Mouse (Mus musculus) adrenal gland, adult 2 months (tissue): ENCODE measurements at regions not wholly inside any gene's neighbourhood (a gene's known extent, or its start where the extent isn't known, plus 50 kb on each side); places are given as distances from the start of the nearest gene placed in this dataset.

Source experiments
- DNase-seq: peaks from one replicate; pipeline ENCODE4 v3.0.0; 2021

GRCm38 (mm10) chr16:5538836-5539510, 283.2 kb upstream of the Eef2kmt start:
- DNase-seq = no peak

- DNase-seq = peak; percentile 11
Measured at GRCm38 (mm10) chr16:5537286-5538204, 281.8 kb upstream of the Eef2kmt start.

- no peak for DNase-seq
Measured at GRCm38 (mm10) chr16:5536515-5536972, 280.8 kb upstream of the Eef2kmt start.

GRCm38 (mm10) chr16:5535414-5535813, 279.6 kb upstream of the Eef2kmt start:
- no peak for DNase-seq

GRCm38 (mm10) chr16:5534862-5535261, 279.1 kb upstream of the Eef2kmt start:
- DNase-seq = no peak

GRCm38 (mm10) chr16:5534385-5534784, 278.6 kb upstream of the Eef2kmt start:
- DNase-seq = no peak

DNA sequence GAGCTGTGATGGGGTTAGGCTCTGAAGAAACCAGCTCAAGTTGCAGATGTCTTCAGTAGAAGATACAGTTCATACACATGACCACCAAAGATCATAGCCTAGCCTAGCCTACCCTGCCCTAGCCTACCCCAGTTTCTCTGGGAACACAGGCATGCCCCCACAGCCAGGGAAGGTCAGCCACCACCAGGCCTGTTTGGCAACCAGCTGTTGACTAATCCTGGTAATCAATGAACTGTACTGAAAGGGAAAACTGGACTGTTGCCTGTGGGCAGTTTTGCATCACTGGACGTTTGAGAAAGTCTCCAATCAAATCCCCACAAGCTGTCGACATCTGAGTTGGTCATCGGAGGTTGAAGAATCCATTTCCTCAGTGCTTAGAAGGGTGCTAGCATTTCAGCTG, 276.5 kb upstream of the Eef2kmt start:
- DNase-seq = peak; percentile 11

- peak; percentile 7 for DNase-seq
Measured at GRCm38 (mm10) chr16:5529823-5530222, 274.0 kb upstream of the Eef2kmt start.

DNA sequence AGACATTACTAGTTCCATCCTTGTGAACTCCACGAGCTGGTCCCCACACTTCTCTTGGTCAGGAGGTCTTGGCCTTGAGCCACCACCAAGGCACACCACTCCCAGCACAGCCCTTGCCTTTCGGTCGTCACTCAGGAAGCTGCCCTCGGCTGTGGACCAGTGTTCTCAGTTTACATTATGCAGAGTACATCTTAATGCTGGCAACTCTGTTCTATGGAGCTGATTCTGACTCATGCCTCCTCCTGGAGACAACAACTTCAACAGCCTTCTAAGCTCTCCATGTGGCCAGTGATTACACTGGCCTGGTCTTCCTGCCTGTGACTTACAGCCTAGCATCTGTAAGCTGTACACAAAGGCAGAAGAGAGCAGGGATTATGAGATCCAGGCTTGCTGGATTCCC, 272.2 kb upstream of the Eef2kmt start:
- no peak for DNase-seq

- DNase-seq = no peak
Measured at GRCm38 (mm10) chr16:5524375-5524774, 268.6 kb upstream of the Eef2kmt start.

GRCm38 (mm10) chr16:5523402-5524021, 267.7 kb upstream of the Eef2kmt start:
- DNase-seq = no peak

DNA sequence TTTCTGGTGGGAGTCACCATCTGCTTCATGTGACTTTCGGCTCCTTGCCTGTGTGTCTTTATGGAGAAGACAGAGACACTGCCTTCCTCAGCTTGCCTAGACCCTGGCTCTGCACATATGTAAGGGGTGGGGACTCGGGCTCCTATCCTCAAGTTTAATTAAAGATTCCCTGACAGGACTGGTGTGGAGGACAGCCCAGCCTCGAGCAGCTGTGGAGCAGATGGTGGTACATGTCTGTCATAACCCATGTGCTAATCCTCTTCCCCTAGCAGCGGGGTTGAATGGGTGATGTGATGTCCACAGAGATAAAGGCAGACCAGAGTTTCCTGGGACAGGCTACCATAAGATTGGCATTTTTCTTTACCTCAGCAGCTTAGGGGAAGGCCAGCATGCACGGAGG, 262.0 kb upstream of the Eef2kmt start:
- DNase-seq = no peak

DNA sequence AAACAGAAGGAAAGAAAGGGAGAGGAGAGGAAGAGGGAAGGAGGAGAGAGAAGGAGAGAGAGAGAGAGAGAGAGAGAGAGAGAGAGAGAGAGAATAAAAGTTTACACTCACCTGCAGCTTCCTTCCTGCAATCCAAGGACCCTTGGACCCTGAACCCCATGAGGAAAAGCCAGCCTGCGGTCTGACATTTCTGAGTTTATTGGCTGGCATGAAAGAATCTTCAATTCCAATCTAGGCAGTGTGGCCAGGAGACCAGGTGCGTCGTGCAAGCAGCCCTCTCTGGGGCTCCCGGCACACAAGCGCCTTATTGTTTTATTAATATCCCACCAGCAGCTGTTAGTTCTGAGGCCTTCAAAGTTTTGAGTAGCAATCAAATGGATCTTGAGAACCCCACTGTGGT, 260.1 kb upstream of the Eef2kmt start:
- DNase-seq = no peak

DNA sequence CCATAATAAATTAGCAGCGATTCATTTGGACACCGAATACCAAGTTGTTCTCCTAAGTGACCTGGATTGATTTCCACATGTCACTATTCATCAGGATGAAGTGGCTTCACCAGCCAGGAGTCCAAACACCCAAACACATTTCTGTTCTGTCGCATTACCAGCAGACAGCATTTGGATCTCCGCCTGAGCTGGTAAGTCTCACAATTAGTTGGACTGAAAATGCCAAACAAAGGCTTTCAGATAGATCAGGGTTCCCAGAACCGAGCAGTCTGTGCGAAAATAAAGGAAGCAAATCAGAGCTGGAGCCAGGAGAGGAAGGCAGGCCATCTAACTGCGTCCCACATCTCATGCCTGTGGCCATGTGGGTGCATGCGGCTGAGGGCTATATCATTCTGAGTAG, 251.5 kb upstream of the Eef2kmt start:
- DNase-seq = no peak

GRCm38 (mm10) chr16:5501961-5502360, 246.2 kb upstream of the Eef2kmt start:
- DNase-seq = no peak

- DNase-seq = no peak
Measured at GRCm38 (mm10) chr16:5496051-5496685, 240.4 kb upstream of the Eef2kmt start.

- DNase-seq = no peak
Measured at GRCm38 (mm10) chr16:5493352-5493751, 237.6 kb upstream of the Eef2kmt start.

DNA sequence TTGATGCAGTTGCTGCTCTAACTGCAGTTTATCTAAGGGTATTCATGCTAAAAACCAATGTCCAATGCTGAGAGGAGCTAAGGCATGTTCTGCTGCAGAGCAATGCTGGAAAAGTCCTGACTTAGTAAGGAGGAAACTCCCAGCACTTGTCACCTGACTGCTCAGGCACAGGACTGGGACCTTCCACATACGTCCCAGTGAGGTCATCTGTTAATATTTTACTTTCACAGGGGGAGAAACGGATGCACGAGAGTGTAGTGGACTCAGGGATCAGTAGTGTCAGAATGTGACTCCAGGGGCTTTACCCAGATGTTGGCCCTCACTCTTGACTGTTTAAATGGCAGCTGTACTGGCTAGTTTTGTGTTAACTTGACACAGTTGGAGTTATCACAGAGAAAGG, 231.5 kb upstream of the Eef2kmt start:
- no peak for DNase-seq

- no peak for DNase-seq
Measured at GRCm38 (mm10) chr16:5483337-5483736, 227.6 kb upstream of the Eef2kmt start.

DNA sequence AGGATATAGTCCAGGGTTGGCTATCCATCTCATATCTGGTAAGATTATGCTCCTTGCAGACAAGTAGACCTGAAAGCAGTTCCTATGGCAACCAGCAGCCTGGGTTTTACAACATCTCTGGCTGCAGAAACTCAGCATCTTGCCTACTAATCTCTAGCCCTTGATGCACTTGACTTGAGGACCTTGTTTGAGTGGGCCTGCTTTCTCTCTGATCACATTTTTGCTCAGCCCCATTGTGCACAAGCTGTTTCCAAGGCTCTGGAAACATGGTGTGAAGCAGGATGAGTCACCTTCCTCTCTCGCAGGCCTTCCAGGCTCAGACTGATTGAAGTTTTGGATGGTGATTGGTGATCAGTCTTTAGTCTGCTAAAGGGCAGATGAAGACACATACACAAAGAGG, 224.4 kb upstream of the Eef2kmt start:
- no peak for DNase-seq

DNA sequence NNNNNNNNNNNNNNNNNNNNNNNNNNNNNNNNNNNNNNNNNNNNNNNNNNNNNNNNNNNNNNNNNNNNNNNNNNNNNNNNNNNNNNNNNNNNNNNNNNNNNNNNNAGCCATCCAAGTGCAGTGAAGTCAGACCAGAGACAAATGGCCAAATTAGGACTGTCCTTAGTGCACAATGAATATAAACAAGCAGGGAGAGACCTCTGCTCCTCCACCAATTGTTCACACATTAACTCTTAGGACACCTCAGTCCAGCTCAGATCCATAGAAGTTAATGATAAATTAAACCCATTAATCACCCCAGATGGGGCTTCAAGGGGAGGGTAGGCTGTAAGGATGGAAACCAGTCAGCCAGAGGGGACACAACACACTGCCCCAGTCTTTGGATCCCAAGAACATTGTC, 223.2 kb upstream of the Eef2kmt start:
- no peak for DNase-seq

- DNase-seq = peak; percentile 44
Measured at GRCm38 (mm10) chr16:5471321-5471720, 215.5 kb upstream of the Eef2kmt start.
